Mouse (Mus musculus) cerebellum, postnatal 36 days (tissue): ENCODE results near the gene Lman1l.
A peak's percentile ranks its signal among the peaks of the same experiment; 100 is the strongest.

Experiments used
- DNase-seq, 2 experiments: peaks; one replicate each; pipeline ENCODE4 v3.0.0; 2021 to 2022; ENCODE audit warnings: mixed read lengths in 2 of 2

Lman1l gene

DNA sequence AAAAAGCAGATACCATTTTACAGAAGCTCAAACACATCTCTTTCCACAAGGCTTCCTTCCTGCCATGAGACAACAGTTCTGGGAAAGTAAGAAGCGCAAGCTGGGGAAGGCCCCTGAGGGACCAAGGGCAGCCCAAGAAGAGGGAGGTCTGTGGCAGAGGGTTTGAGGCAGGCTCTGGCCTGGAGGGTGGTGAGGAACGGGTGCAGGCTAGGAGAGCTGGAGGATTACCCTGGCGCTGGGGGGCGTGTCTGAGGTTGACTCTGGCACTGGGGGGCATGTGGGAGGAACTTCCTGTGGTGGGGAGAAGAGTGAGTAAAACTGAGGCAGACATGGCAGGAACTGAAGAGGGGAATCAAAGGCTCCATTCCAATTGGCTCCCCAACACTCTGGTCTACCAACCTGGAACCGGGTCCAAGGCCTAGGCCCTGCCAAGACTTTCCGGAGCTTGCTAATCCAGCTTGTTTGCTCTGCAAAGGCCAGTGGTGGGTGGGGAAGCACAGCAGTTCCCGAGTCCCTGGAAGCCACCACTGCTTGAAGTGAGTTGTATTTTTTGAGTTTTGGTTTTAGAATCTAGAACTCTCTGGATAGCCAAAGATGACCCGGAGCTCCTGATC lies 2.9 kb downstream of the Lman1l start:
- no peak for DNase-seq

DNA sequence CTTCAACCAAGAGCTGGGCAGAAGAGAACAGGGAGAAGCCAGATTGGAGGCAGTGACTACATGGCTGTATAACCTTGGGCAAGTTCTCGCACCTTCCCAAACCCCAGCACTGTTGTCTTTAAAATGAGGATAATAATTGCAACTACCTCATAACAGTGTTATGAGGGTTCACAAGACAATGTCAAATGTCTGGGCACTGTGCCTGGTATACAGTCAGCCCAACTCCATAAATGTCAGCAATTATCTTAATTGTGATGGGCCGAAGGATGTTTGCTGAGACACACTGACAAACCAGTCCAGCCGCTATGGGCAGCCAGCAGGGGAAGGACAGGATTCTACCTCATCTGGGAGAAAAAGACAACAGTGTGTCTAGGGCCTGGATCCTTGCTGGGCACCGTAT lies 5.8 kb downstream of the Lman1l start:
- no peak for DNase-seq

DNA sequence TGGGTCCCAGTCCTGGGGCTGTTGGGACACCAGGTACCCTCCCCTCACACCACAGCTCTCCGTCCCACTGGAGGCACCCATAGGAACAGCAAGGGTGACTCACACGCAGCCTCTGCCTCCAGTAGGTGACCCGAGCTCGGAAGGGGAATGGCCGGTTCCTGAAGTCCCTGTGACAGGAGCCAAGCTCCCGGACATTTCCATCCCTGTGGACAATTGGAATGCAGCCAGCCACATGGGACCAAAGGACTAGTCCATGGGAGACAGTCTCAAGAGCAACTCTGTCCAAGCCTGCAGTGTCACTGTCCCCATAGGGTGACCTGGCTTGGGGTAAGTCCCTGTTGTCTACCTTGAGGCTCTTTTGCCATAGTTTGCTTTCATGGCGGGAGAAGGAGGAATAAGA lies 6.6 kb downstream of the Lman1l start:
- DNase-seq = no peak

DNA sequence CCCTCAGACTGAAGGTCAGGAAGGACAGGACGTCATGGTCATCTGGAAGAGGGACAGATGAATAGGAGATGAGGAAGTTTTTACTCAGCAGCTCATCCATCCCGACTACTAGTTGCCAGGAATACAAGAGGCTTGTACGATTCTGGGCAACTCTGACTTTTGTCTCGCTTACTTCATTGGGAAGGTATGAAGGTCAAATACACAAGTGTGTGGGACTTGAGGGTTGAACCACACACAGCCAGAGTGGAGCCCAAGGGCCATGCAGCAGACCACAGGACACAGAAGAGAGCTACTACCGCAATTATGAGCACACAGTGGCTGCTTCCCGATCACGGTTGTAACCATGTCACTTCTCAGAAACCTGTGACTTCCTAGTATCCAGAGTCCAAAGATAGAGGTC lies 8.0 kb downstream of the Lman1l start:
- DNase-seq = no peak

DNA sequence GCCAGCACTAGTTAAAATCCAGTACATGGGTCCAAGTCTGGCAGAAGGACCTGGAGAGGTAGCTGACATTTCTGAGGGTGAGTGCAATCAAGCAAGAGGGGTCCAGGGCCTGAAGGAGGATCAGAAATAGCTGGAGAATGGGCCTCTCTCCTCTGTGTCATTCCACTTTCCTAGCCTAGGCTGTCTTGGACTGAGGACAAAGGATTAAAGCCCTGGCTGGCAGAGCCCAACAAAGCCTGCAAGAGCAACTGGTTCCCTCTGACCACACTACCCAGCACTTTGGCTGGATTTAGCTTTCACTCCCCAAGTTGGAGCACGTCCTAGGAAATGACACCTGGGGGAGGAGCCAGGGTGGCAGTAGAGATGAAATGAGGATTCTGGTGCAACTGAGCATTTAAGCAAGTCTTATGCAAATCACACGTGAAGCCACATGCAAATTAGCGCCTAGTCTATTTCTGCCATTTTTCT lies 10.2 kb downstream of the Lman1l start:
- DNase-seq = peak; percentile 43 to 51

DNA sequence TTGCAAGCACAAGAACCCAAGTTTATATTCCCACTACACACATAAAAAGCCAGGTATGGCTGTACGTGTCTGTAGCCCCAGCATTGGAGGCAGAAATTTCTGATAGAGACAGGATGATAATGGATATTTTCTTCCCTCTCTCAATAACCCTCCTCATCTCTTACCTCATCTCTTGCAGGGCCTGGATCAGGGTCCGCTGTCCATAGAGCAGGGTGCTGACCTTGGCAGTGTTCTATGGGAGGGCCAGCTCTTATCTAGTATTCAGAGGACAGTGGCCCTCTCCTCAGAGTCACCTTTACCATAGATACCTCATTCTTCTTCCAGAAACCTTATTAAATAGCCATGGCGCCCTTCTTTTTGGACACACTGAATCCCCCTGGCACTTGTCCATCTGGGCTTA lies 10.8 kb downstream of the Lman1l start:
- no peak for DNase-seq

DNA sequence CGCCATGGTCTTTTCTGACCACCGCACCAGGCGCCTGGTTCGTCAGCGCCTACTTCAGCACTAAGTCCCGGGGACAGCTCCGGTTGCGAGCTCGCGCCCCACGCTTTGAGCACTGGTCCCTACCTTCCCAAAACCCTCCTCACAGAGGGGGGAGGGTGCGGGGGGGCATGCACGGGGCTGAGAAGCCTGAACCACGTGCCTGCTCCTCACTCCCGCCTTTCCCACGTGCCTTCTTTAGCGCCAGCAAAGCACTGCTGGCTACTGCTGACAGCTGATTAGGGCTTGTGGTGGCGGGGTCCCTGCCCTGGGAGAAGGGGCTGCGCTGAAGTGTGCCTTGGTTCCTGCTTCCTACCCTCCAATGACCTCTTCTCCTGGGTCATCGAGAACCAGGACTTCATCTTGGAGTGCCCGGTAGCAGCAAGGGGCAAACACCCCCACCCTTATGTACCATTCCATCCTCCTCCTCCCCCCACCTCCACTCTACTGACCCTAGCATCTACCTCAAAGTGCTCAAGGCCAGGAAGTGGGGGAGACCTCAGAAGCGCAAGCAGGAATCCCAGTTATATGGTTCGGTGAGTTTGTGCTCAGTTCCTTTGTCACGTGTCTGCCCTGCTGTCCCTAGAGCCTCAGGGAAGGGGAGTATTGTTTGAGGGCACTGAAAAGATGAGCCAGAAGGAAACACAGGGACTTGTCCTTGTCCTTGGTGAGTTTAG lies 14.3 kb downstream of the Lman1l start, which contains the start of gene Cplx3:
TSS of gene Cplx3 (minus strand) at position 143 of the 713 bp plus-strand sequence.
- DNase-seq = no peak

DNA sequence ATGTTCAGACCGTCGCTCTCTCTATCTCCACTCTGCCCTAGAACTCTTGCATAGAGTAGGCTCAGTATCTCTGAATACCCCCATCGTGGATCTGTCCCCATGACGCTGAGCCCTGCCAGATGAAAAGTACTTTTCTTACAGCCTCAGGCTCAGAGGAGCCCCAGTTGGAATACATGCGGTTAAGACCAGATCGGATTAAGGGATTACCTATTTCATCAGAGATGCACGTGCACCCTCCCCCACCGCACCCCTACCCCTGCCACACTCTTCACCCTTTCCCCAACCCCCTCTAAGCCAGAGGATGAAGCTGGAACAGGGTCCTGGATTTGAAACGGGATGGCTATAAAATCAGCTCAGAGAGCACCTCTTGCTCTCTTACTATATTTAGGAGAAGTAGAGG lies 15.1 kb downstream of the Lman1l start:
- DNase-seq = no peak

DNA sequence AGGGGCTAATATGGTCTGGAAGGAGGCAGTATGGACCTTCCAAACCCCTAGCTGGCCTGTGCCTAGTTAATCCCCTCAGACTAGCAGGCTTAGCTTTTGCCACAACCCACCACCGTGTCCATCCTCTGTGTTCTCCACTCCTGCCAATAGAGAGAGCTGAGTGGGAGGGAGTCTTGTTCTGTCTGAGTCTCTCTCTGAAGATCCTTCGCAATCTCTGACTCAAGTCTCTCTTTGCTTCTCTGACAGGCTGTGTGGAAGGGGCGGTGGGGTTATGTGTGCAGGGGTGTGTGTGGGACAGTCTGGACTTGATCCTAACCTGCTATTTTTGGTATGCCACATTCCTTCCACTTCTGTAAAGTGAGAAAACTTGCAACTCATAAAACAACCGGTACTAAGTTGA lies 15.7 kb downstream of the Lman1l start:
- no peak for DNase-seq

DNA sequence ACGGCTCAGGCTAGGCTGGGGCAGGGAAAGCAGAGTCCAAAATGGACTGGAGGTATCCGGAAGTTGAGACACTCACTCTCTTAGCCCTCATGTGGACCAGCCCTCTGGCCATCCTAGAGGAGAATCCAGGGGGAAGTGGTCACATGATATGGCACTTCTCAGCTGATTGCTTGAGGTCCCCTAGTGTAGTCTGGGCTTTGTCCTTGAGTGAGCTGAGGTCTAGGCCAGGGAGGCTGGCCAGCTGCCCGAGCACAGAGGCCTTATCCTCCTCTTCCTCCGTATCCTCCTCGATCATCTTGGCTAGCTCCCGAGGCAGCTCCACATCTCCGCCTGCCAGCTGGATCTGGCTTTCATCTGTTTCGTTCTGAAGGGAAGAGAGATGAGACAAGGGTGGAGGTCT lies 18.5 kb downstream of the Lman1l start:
- DNase-seq = no peak

DNA sequence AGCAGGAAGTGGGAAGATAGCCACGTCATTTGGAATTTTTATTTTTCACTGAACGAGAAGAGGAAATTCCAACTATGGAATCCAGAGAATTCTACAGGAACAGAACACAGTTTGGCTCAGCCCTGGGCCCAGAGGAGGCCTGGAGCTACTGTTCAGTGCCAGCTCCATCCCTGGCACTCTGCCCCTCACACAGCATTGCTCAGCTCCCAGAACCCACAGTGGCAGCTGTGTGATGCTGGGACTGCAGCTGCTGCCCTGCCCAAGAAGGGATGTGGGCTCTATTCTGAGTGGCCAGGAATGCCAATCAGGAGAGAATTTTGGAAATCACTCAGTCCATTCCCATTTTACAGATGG lies 19.2 kb downstream of the Lman1l start:
- peak in 1 of 2 experiments; percentile 44 for DNase-seq

DNA sequence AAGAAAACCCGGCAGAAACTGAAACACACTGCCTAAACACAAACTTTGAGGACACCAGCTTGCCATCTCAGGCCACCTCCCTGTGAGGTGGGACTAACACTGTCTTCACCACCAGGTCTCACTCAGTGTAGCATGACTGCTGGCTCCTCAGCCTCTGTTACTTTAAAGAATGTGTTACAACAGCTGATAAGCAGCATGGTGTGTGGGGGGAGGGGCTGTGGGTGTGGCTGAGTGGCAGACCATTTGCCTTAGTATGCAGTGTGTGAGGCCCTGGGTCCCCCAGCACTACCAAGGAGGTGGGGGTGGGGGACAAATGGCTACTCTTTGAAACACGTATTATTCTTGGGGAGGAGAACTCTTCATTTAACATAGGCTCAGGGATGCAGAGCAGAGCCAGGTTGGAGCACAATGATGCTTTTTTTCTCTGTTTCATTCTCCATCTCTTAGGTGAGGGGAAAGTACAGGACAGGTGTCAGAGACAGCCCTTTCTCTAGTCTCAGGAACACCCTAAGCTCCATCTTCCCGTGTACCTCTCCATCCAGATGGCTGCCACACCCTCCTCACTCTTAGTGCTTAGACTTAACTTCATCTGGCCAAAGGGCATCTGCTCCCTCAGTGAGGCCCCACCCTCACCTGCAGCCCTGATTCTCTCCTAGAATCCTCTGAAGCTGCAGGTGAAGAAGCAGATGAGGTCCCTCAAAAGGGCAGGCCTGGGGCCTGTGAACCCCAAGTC lies 19.8 kb downstream of the Lman1l start:
- DNase-seq = no peak

DNA sequence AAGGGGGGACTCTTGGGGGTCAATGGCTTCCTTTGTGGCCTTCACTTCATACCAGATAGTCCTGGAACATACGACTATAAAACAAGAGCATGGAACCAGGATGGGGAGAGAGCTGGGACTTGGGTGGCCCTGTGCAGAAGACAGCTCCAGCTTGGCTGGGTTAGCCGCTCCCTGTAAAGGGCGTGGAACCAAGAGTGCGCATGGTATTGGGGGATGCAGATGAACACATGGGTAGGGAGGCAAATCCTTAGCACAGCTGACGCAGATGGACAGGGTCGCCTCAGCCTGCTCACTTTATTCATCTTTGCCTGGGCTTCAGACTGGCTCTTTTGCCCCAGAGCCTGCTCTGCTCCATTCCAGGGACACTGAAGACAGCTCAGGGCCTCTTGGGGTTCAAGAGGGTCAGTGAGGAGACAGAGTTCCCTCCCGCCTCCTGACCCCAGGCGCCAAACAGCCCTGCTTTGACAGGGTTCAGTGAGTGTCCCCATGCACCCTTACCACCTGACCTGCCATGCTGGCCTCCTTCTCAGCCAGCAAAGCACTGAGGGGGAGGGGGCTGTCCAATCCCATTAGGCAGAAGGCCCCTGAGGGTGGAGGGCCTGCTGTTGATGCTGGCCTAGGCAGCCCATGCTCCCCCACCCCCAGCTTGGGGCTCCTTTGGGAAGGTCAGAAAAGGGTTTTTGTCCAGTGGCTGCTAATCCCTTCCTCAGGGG lies 21.6 kb downstream of the Lman1l start:
- DNase-seq = no peak

DNA sequence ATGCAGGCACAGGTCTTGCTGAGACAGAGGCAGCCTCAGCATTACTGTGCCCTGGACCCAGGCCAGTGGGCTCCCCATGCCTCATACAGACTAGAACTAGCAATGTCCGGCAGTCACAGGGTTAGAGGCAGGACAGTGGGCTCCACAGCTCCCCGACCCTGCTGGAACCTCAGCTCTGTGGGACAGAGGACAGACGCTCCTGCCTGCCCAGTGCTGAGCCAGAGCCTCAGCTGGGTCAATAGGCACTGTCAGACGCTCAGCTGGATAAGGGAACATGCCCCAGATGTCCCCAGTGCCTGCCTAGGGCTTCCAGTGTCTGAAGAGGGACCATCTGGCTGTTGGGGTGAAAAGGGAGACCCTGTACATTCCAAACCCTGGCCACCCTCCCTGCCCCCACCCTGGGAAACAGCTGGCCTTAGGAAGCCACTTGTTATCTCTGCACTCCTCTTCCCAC lies 22.6 kb downstream of the Lman1l start:
- DNase-seq = no peak

DNA sequence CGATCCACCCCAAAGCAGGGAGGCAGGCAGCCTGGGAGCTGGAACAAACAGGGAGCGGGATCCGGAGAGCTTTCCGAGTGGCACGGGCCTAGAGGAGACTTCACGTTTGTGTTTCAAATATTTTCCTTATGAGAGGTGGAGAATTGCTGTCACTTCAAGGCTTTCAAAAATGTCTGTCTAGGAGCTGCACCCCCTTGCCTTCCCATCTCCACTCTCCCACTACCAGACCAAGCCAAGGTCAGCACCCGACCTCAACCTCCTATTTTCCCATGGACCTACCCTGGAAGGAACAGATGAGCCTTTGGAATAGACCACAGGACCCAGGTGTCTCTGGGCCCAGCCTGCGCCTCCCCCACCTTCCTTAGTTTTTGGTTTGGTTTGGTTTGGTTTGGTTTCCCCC lies 23.3 kb downstream of the Lman1l start:
- DNase-seq = no peak

DNA sequence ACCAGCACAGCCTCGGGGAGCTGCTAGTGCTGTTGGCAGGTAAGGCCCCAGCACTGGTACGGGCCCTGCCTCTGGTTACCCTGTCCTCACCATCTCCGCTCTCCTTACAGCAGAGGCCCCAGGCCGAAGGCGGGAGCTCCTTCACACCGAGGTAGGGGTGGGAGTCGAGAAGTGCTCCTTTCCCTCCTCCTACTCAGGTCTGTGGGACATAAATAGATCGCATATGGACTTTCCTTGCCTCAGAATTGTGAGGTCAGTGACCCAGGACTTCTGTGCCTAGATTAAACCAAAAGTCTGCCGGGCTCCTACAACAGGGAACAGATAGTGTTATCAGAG lies 26.4 kb downstream of the Lman1l start:
- no peak for DNase-seq

DNA sequence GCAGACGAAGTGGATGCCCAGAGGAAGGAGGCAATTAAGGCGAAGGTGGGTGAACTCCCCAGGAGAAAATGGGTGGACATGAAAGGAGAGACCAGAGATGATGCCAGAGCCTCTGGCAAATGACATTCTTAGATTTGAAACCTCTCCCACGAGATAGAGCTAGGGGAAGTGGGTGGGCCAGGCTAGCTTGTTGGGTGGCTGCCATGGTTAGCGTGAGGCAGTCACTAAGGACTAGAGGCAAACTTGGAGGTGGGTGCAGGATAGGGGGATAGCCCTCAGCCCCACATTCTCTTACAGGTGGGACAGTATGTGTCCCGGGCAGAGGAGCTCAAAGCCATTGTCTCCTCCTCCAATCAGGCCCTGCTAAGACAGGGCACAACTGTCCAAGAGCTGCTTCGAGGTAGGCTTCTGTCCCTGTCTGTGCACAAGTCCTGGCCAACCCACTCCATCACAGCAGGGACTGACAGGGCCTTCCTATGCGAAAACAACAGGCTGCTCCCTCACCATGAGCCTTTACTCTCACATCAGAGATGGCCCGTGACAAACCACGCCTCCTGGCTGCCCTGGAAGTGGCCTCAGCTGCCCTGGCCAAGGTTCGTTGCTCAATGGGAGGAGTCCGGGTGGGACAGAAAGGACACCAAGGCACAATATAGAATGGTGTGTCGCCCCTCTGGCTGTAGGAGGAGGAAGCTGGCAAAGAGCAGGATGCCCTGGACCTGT lies 27.0 kb downstream of the Lman1l start:
- DNase-seq = no peak

DNA sequence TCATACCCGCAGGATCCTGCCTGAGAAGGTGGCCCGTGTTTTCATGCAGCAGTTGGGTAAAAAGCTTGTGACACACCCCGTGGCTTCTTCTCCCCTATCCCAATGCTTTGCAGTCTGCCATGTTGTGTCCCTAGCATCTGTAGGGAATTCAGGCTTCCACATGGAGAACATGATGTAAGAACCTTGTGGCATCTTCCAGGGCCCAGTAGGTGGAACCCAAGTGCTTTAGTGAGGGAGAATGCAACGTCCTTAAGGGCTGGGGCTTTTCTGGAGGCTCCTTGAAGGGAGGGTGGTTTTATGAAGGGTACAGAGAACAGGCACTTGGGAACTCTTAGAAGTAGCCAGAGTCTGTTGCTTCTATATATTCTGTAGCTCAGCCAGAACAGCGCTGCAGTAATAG lies 29.8 kb downstream of the Lman1l start:
- no peak for DNase-seq

DNA sequence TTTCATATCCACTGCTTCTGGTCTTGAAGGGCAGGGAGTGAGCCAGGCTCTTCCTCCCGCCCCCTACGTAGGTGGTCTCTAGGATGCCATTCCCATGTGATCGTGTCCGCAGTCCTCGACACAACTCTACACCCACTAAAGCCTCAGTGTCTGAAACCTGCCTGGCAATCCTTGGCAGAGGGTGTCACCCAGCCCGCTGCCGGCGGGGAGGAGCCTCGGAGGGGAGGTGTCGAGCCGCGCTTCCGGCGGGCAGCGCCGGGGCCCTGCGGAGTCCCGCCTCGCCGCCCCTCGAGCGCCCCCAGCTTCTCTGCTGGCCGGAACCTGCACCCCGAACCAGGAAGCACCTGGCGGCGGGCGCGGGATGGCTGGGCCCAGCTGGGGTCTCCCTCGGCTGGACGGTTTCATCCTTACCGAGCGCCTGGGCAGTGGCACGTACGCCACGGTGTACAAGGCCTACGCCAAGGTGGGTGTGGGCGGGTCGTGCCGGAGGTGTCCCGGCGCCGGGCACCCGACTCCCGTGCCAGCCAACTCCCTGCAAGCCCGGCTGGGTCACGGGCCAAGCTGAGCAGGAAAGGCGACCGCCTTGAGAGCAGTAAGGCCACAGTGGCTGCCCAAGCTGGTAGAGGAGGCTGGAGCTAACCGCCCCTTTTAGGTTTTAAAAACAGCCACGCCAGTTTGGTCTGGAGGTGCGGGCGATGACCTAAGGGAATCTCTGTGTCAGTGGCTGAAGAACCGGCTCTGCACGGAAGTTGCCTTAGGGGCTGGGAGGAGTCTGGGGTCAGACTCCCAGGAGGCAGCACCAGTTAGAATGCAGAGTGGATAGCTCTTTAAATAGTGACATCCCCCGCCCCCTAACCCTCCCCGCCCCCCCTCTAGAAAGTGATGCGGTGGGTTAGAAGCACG lies 31.1 kb downstream of the Lman1l start, which contains the start of gene Ulk3:
TSS of gene Ulk3 (plus strand) at position 229 of the 903 bp plus-strand sequence.
- peak; percentile 71 to 75 for DNase-seq

DNA sequence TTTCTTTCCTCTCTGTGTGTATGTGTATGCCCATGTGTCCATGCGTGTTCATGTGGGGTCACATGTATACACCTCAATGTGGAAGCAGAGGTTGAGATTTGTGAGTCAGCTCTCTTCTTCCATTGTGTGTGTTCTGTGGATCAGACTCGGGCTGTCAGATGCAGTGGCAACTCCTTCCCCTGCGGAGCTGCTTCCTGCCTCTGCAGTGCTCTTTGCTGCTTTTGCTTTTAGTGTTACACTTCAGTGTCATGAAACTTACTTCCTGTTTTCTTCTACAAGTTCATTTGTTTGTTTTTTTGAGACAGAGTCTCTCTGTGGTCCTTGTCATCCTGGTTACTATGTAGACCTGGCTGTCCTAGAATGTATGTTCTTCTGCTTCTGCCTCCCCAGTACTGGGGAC lies 35.6 kb downstream of the Lman1l start:
- no peak for DNase-seq

DNA sequence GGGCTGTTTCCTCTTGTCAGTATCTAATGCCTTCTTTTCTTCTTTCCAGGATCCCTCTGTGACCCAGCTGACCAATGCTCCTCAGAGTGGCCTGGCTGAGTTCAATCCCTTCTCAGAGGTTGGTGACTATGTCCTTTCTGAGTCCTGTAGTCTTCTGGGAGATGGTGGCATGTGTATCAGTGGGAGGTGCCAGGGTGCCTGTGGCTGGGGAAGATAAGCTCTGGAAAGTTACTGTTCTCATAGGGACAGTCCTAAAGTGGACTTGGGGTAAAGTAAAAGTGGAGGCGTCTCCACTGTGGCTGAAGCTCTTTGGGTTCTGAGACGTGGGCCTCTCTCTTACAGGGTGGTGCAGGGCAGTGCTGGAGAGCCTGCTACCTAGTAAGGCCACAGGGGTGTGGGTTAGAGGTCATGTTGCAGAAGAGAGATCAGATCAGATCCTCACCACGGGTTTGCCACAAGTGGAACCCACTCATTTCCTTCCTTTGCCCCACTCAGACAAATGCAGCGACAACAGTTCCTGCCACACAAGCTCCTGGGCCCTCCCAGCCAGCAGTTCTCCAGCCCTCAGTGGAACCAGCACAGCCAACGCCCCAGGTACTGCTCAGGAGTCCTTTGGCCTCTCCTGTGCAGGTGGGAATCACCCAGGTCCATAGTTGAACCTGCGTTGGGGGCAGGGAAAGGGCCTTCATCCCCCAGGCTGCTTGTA lies 43.3 kb downstream of the Lman1l start:
- DNase-seq = no peak
